12 mouse cellular contexts compared by ENCODE assay signal in the genomic region with DNA sequence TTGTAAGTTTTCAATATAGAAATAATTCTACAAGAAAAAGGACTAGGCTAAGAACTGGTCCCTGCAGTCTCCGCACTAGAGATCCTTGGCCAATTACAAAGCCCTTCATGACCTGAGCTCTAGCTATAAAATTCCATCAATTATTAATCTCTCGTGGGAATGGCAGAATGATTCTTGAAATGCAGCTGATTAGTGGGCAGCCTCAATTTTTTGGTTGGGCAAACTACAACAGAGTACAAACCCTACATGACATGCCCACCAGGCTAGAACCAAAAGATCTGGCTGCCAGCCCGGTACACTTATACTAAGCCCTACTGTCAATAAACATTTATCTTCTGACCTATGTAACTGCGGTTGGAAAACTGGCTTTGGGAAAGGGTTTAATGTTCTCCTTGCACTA. TPM values are rescaled to one million over a fixed set of nuclear protein-coding genes. Genes with fewer than 3 reads are reported as not detected.
DNase-seq lines count a peak whose midpoint lies in the region; ATAC-seq lines count a peak whose summit lies in the region.
"Had no signal": no experiment of that assay in that cellular context is flagged by ENCODE, and none has a peak within 500 bp of the region (broad histone marks: within the 10 kb centered on the region; RNA-seq: fewer than 3 reads in every experiment).

No protein-coding gene starts in this region.

- no peak for DNase-seq in liver, embryonic 11.5 days (ENCODE audit: low spot score)
- no peak for DNase-seq in intestine, embryonic 14.5 days (ENCODE audit: low spot score)
- DNase-seq in kidney, adult 9 months = peak; percentile 31
- peak; percentile 39 for DNase-seq in retina, embryonic 14.5 days (ENCODE audit: low spot score)
- DNase-seq in left cerebral cortex, adult 18-20 months (ENCODE audit: low spot score in 2 of 2) = no peak
- no peak for DNase-seq in thymus, postnatal 36 days
- DNase-seq: cerebellum, adult 2 months; forebrain, postnatal 0 days had no signal

- H3K4me2 ChIP-seq in liver, embryonic 16.5 days (ENCODE audit: low read depth, low read length) = no peak overlapping the region
- no peak overlapping the region for H3K4me2 ChIP-seq in liver, embryonic 11.5 days
- no peak overlapping the region for H3K4me2 ChIP-seq in intestine, embryonic 14.5 days (ENCODE audit: low read length)

- no peak overlapping the region for H3K9ac ChIP-seq in liver, embryonic 16.5 days (ENCODE audit: low read depth, low read length)
- no peak overlapping the region for H3K9ac ChIP-seq in liver, embryonic 11.5 days (ENCODE audit: low read depth, low read length)
- H3K9ac ChIP-seq in intestine, embryonic 14.5 days (ENCODE audit: low read length) = no peak overlapping the region
- H3K9ac ChIP-seq: forebrain, postnatal 0 days had no signal

- no peaks in the 10 kb centered on the region for H3K4me1 ChIP-seq in liver, embryonic 16.5 days (ENCODE audit: control insufficient read depth, low read depth, low read length)
- no peaks in the 10 kb centered on the region for H3K4me1 ChIP-seq in liver, embryonic 11.5 days (replicated peaks; ENCODE audit: control insufficient read depth, insufficient read depth, low read length)
- 0 out of 2 replicates have a peak, but pooled peaks cover 4% of the 10 kb centered on the region for H3K4me1 ChIP-seq in intestine, embryonic 14.5 days (replicated peaks; ENCODE audit: control insufficient read depth, insufficient read depth, low read length)
- H3K4me1 ChIP-seq: hindbrain, embryonic 10.5 days; midbrain, embryonic 10.5 days had no signal

- ATAC-seq in liver, embryonic 16.5 days (ENCODE audit: low read depth) = peak; percentile 64
- ATAC-seq in liver, embryonic 11.5 days (replicated peaks; ENCODE audit: low FRiP score) = no peak
- ATAC-seq in intestine, embryonic 14.5 days (replicated peaks; ENCODE audit: low FRiP score, low TSS enrichment, low read depth) = peak; percentile 53; the same call in 1 of the 2 replicates
- ATAC-seq in CD4-positive, CD25-positive, alpha-beta regulatory T cell, adult 4 months = no peak
- ATAC-seq: forebrain, postnatal 0 days had no signal

- H3K27me3 ChIP-seq in liver, embryonic 16.5 days (ENCODE audit: control insufficient read depth, insufficient read depth, low read depth, low read length) = no peaks in the 10 kb centered on the region
- no peaks in the 10 kb centered on the region for H3K27me3 ChIP-seq in liver, embryonic 11.5 days (replicated peaks; ENCODE audit: control insufficient read depth, insufficient read depth, low read length)
- H3K27me3 ChIP-seq in intestine, embryonic 14.5 days (replicated peaks; ENCODE audit: control insufficient read depth, insufficient read depth, low read length) = no peaks in the 10 kb centered on the region

- no peak overlapping the region for H3K4me3 ChIP-seq in liver, embryonic 16.5 days (ENCODE audit: low read depth, low read length)
- H3K4me3 ChIP-seq in liver, embryonic 11.5 days (ENCODE audit: low read depth, low read length) = no peak overlapping the region
- no peak overlapping the region for H3K4me3 ChIP-seq in intestine, embryonic 14.5 days (ENCODE audit: low read depth, low read length)
- H3K4me3 ChIP-seq: hindbrain, embryonic 10.5 days; midbrain, embryonic 10.5 days had no signal

- peak overlapping the region; percentile 39 for H3K27ac ChIP-seq in liver, embryonic 16.5 days (ENCODE audit: low read length)
- H3K27ac ChIP-seq in liver, embryonic 11.5 days (ENCODE audit: low read depth, low read length) = no peak overlapping the region
- no peak overlapping the region for H3K27ac ChIP-seq in intestine, embryonic 14.5 days (ENCODE audit: low read depth)
- H3K27ac ChIP-seq: hindbrain, embryonic 10.5 days; midbrain, embryonic 10.5 days had no signal

- no peaks in the 10 kb centered on the region for H3K9me3 ChIP-seq in liver, embryonic 16.5 days (replicated peaks; ENCODE audit: control insufficient read depth, low read length)
- H3K9me3 ChIP-seq in liver, embryonic 11.5 days (ENCODE audit: control insufficient read depth, low read length) = no peaks in the 10 kb centered on the region
- no peaks in the 10 kb centered on the region for H3K9me3 ChIP-seq in intestine, embryonic 14.5 days (ENCODE audit: control insufficient read depth, low read length)
- H3K9me3 ChIP-seq: hindbrain, embryonic 10.5 days; midbrain, embryonic 10.5 days had no signal

- H3K36me3 ChIP-seq in liver, embryonic 16.5 days (ENCODE audit: control insufficient read depth, insufficient read depth) = no peaks in the 10 kb centered on the region; the same call in 1 of the 2 replicates
- H3K36me3 ChIP-seq in liver, embryonic 11.5 days (ENCODE audit: control insufficient read depth, insufficient read depth, low read length) = peaks cover 9% of the 10 kb centered on the region; the same call in 1 of the 2 replicates
- H3K36me3 ChIP-seq in intestine, embryonic 14.5 days (ENCODE audit: control insufficient read depth, insufficient read depth, low read length) = peaks cover 9% of the 10 kb centered on the region

- 67% methylated on average over 4 of the region's 4 CpGs for WGBS in liver, embryonic 16.5 days (ENCODE audit: insufficient replicate concordance)
- whole genome bisulfite sequencing in liver, embryonic 11.5 days = 80% methylated on average over 4 of the region's 4 CpGs
- WGBS in intestine, embryonic 14.5 days = 52% methylated on average over 4 of the region's 4 CpGs

RNA-seq across cellular contexts. Expression of gene Fam3c, which starts 29.0 kb away (rescaled TPM):
- 18.5 and 19.9 TPM in 2 replicates for polyA plus RNA-seq in liver, embryonic 16.5 days (2015; fragmentation: Nextera tagmentation; extraction: Ambion mirVana)
- 33.7 and 35.2 TPM in 2 replicates for polyA plus RNA-seq in liver, embryonic 11.5 days (2014; fragmentation: Nextera tagmentation; extraction: Ambion mirVana)
- 46.2 and 47.8 TPM in 2 replicates for polyA plus RNA-seq in intestine, embryonic 14.5 days (2014; fragmentation: Nextera tagmentation; extraction: Ambion mirVana)
- 10 to 100 TPM; 95.7 to 98.4 TPM for total RNA-seq in left cerebral cortex, adult 18-20 months (2021)
- 100 to 1,000 TPM in 1 of 2 experiments, 10 to 100 TPM in 1; 99.1 to 129 TPM for polyA plus RNA-seq in CD4-positive, CD25-positive, alpha-beta regulatory T cell, adult 4 months (2017; shearing (Covaris generic))

RNA-seq across cellular contexts. Expression of gene Wnt16, which starts 39.1 kb away (rescaled TPM):
- not detected in 2 replicates for polyA plus RNA-seq in liver, embryonic 16.5 days (2015; fragmentation: Nextera tagmentation; extraction: Ambion mirVana)
- polyA plus RNA-seq in liver, embryonic 11.5 days (2014; fragmentation: Nextera tagmentation; extraction: Ambion mirVana) = 0.29 TPM in 1 of 2 replicates, not detected in the other
- polyA plus RNA-seq in intestine, embryonic 14.5 days (2014; fragmentation: Nextera tagmentation; extraction: Ambion mirVana) = 0.69 and 0.79 TPM in 2 replicates
- total RNA-seq in left cerebral cortex, adult 18-20 months (2021) = 1 to 10 TPM in 1 of 2 experiments, under 1 TPM in 1; 0.94 to 2.4 TPM
- polyA plus RNA-seq in CD4-positive, CD25-positive, alpha-beta regulatory T cell, adult 4 months (2017; shearing (Covaris generic)) = under 1 TPM; 0.12 to 0.66 TPM

Comparison
In these comparisons a context has a peak if more than half of its experiments do, and no peak if none do; other contexts are left out.
1. ATAC-seq: peak in liver, embryonic 16.5 days (single experiment) and intestine, embryonic 14.5 days (single experiment); none in liver, embryonic 11.5 days (single experiment) and CD4-positive, CD25-positive, alpha-beta regulatory T cell, adult 4 months (single experiment).
2. DNase-seq: peak in kidney, adult 9 months (single experiment) and retina, embryonic 14.5 days (single experiment); none in liver, embryonic 11.5 days (single experiment), intestine, embryonic 14.5 days (single experiment), left cerebral cortex, adult 18-20 months (0 of 2) and thymus, postnatal 36 days (0 of 2).